Mouse (Mus musculus) lung, embryonic 14.5 days (tissue): ENCODE measurements at regions not wholly inside any gene's neighbourhood (a gene's known extent, or its start where the extent isn't known, plus 50 kb on each side); places are given as distances from the start of the nearest gene placed in this dataset.

Experiments
- ATAC-seq: fragments of 200-750 bp; cut with Nextera tagmentation; 2 replicates; pipeline ENCODE4 v1.8.0; 2017; ENCODE audit warnings: mild to moderate bottlenecking, moderate TSS enrichment, moderate library complexity; ENCODE audit not compliant: insufficient read depth
- DNase-seq: peaks from one replicate; pipeline ENCODE4 v3.0.0-alpha.2; 2015
- H3K27ac ChIP-seq: fragments of 300-500 bp; sonication (generic); 2 replicates; pipeline ENCODE4 v1.5.1; 2014; ENCODE audit warnings: low read depth, mild to moderate bottlenecking, moderate library complexity
- H3K27me3 ChIP-seq: fragments of 300-500 bp; sonication (generic); 2 replicates; pipeline ENCODE4 v1.6.1; 2014; ENCODE audit warnings: low read length, control low read depth; ENCODE audit not compliant: insufficient read depth
- H3K36me3 ChIP-seq: fragments of 300-500 bp; sonication (generic); 2 replicates; pipeline ENCODE4 v1.6.1; 2014; ENCODE audit warnings: control low read depth; ENCODE audit not compliant: insufficient read depth
- H3K4me1 ChIP-seq: fragments of 300-500 bp; sonication (generic); 2 replicates; pipeline ENCODE4 v1.6.1; 2014; ENCODE audit warnings: antibody characterized with exemption, control low read depth; ENCODE audit not compliant: insufficient read depth
- H3K4me2 ChIP-seq: fragments of 300-500 bp; sonication (generic); 2 replicates; pipeline ENCODE4 v1.6.1; 2014; ENCODE audit warnings: mild to moderate bottlenecking
- H3K4me3 ChIP-seq: fragments of 300-500 bp; sonication (generic); 2 replicates; pipeline ENCODE4 v1.5.1; 2014; ENCODE audit warnings: low read depth, low read length
- H3K9ac ChIP-seq: fragments of 300-500 bp; sonication (generic); 2 replicates; pipeline ENCODE4 v1.6.1; 2014
- H3K9me3 ChIP-seq: fragments of 300-500 bp; sonication (generic); 2 replicates; pipeline ENCODE4 v1.6.1; 2016; ENCODE audit warnings: low read depth, low read length, control low read depth
- CTCF ChIP-seq: IDR thresholded peaks from 2 replicates; pipeline ENCODE4 v1.5.1; 2016; ENCODE audit warnings: antibody characterized with exemption, low read depth
- WGBS: fragments of 180-500 bp; shearing (Covaris S2); extraction: QIAGEN DNeasy Blood & Tissue Kit; methylation state at CpG from one replicate; pipeline ENCODE4 v1.1.7; 2014; 5-methylcytosine and 5-hydroxymethylcytosine counted together

DNA sequence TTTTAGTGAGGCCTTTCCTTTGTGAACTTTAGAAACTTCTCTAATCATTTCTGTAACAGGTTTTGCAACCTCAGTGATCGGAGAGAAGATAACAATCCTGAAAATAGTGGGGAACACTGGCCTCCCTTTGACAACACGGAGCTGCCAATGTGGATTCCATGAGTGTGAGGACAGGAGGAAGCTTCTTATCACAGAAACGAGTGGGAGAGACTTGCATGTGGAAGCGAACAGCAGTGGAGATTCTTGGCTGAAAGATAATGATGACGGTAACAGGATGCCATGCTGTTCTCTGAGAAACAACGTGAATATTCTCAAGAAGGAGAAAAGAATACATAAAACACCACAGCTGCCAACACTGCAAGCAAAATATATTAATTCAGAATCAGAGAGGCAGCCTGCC lies 1407.4 kb upstream of the Zeb2 start:
- Histone ChIP-seq H3K4me3 (no peak overlapping the region), H3K4me2 (no peak overlapping the region), H3K27me3 (no peaks in the 10 kb centered on the region), H3K27ac (no peak overlapping the region), H3K9ac (no peak overlapping the region), H3K9me3 (no peaks in the 10 kb centered on the region), H3K4me1 (peaks cover 9% of the 10 kb centered on the region), H3K36me3 (no peaks in the 10 kb centered on the region)
- no peak for ATAC-seq
- DNase-seq: peak; percentile 12
- 14% methylated on average over 6 of the region's 6 CpGs for WGBS
- no peak for TF ChIP-seq CTCF

DNA sequence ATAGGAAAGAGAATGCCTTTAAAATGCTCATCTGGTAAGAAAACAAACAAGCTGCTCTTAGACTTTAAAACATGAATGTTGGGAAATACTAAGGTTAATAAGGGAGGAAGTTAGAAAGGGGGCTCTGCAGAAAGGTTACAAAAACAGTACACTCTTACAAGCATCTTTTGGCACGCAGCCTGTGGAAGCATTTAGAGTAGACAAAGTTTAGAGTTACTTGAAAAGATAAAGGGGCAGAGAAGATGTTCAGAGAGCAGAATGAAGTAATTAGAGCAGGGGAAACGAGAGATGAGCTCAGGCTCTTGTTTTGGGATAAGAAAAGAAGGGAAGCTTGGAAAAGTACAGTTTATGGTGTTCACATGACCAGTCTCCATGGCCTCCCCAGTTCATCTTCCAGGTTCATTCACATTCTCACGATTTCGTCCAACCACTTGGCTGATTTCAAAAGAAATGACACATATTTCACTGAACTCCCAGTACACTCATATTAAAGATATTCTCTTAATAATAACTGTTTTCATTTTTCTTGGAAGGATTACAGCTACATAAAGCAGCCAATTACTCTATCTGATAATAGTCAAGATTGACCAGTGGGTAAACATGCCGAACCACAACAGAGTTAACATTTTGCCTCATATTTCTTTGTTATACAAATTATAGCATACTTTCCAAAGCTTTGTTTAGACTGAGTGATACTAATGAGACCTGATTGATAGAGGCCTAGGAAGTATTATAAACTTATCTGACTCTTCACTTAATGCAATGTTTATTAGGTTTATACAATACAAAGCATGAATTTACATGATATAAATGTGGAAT lies 1404.2 kb upstream of the Zeb2 start:
- Histone ChIP-seq H3K27ac (peak overlapping the region; percentile 84), H3K9me3 (no peaks in the 10 kb centered on the region), H3K36me3 (no peaks in the 10 kb centered on the region), H3K4me3 (no peak overlapping the region), H3K9ac (no peak overlapping the region), H3K4me2 (no peak overlapping the region), H3K27me3 (no peaks in the 10 kb centered on the region), H3K4me1 (peaks cover 9% of the 10 kb centered on the region)
- 31% methylated on average over 5 of the region's 5 CpGs for whole genome bisulfite sequencing
- peak; percentile 77 for DNase-seq
- peak; percentile 77 for ATAC-seq
- TF ChIP-seq CTCF: no peak

DNA sequence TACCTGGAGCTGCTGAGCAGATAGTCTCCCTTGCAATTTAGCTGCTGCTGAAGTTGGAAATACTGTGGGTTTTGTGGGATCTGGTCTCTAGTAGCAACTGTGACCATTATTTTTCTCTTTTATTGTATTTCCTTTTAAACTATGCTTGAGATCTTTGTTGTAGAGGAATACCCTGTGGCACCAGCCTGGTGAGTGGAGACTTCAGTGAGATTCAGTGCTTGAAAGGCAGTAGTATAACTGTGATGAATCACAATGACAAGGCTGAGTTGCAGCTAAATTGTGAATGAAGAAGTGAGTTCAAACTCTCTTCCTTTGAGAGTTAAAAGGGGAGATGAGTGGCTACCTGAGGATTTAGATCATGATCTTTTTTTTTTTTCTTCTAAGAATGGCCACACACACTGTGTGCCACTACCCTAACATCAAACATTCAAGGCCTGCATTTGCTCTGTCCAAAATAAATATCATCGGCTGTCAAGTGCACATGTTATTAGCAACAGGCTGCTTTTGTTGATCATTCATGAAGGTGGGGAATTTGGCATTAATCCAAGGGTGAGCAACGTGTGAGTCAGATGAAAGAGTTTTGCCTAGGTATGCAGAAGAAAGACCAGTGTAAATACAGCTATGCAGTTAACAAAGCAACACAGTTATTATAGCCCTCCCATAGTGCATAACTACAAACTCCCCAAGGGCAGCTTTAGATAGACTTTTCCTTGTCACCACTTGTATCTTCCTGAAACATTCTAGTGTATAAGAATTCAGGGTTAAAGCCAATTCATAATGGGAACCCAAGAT lies 1395.2 kb upstream of the Zeb2 start:
- WGBS: 20% methylated on average over 2 of the region's 2 CpGs

GRCm38 (mm10) chr2:46506951-46507350 lies 1389.8 kb upstream of the Zeb2 start:
- Histone ChIP-seq H3K27me3 (no peaks in the 10 kb centered on the region), H3K9ac (no peak overlapping the region), H3K4me3 (no peak overlapping the region), H3K4me1 (no peaks in the 10 kb centered on the region), H3K9me3 (no peaks in the 10 kb centered on the region), H3K27ac (no peak overlapping the region), H3K4me2 (no peak overlapping the region), H3K36me3 (no peaks in the 10 kb centered on the region)
- DNase-seq: no peak
- no peak for ATAC-seq
- no peak for TF ChIP-seq CTCF
- 72% methylated on average over 1 of the region's 1 CpGs for WGBS

More for the DNA sequence above, 1395.2 kb upstream of the Zeb2 start:
- Histone ChIP-seq H3K27ac (no peak overlapping the region), H3K9me3 (no peaks in the 10 kb centered on the region), H3K4me3 (no peak overlapping the region), H3K36me3 (no peaks in the 10 kb centered on the region), H3K4me2 (no peak overlapping the region), H3K9ac (no peak overlapping the region), H3K4me1 (no peaks in the 10 kb centered on the region), H3K27me3 (no peaks in the 10 kb centered on the region)
- TF ChIP-seq CTCF: no peak
- ATAC-seq: peak; percentile 52; the same call in 1 of the 2 replicates
- DNase-seq: peak; percentile 53

- no peaks in the 10 kb centered on the region for H3K36me3 ChIP-seq
- TF ChIP-seq CTCF: no peak
- H3K4me1 ChIP-seq: no peaks in the 10 kb centered on the region
- ATAC-seq (peak; percentile 58; the same call in 1 of the 2 replicates), DNase-seq (peak; percentile 73)
- H3K4me2 ChIP-seq: no peak overlapping the region
- no peak overlapping the region for H3K9ac ChIP-seq
- 44% methylated on average over 2 of the region's 2 CpGs for WGBS
- H3K27ac ChIP-seq: no peak overlapping the region
- H3K27me3 ChIP-seq: no peaks in the 10 kb centered on the region
- no peak overlapping the region for H3K4me3 ChIP-seq
- no peaks in the 10 kb centered on the region for H3K9me3 ChIP-seq
These were observed 1385.9 kb upstream of the Zeb2 start for GRCm38 (mm10) chr2:46503074-46503473.

DNA sequence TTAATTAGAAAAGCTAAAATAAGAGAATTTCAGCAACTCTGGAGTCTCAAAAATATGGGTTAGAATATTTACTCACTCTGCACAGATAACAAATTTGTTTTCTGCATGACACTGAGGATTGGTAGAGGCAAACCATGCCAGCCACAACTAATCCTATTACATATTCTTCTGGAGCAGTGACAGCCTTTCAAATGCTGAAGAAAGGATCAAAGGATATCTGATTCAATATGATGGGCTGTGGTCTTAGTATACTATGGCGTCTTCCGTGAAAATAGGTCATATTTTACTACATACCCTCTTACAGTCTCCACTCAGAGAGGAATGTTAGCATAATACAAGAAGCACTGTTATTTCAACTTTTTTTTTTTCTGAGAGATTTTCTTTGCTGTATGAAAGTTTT lies 1375.1 kb upstream of the Zeb2 start:
- Histone ChIP-seq H3K27me3 (no peaks in the 10 kb centered on the region), H3K9ac (no peak overlapping the region), H3K4me3 (no peak overlapping the region), H3K4me2 (no peak overlapping the region), H3K27ac (no peak overlapping the region), H3K4me1 (no peaks in the 10 kb centered on the region), H3K36me3 (no peaks in the 10 kb centered on the region), H3K9me3 (0 out of 2 replicates have a peak, but pooled peaks cover 3% of the 10 kb centered on the region)
- DNase-seq (no peak), ATAC-seq (no peak)
- TF ChIP-seq CTCF: no peak
- 72% methylated on average over 2 of the region's 2 CpGs for WGBS

GRCm38 (mm10) chr2:46491081-46491480 lies 1373.9 kb upstream of the Zeb2 start:
- no peak overlapping the region for H3K9ac ChIP-seq
- no peak for TF ChIP-seq CTCF
- 90% methylated on average over 2 of the region's 2 CpGs for WGBS
- H3K4me3 ChIP-seq: no peak overlapping the region
- 0 out of 2 replicates have a peak, but pooled peaks cover 3% of the 10 kb centered on the region for H3K9me3 ChIP-seq
- DNase-seq (no peak), ATAC-seq (no peak)
- no peaks in the 10 kb centered on the region for H3K27me3 ChIP-seq
- no peaks in the 10 kb centered on the region for H3K4me1 ChIP-seq
- H3K27ac ChIP-seq: no peak overlapping the region
- H3K4me2 ChIP-seq: no peak overlapping the region
- no peaks in the 10 kb centered on the region for H3K36me3 ChIP-seq
